In genomic region chr16:22162066-22162511, GRCm38 (mm10) we compare ENCODE assay signal across 8 mouse cellular contexts. TPM values are rescaled to one million over a fixed set of nuclear protein-coding genes. Genes with fewer than 3 reads are reported as not detected.
DNase-seq lines count a peak whose midpoint lies in the region; ATAC-seq and TF ChIP-seq lines count a peak whose summit lies in the region.

No protein-coding gene starts in this region.

- H3K36me3 ChIP-seq in forebrain, embryonic 11.5 days (ENCODE audit: control insufficient read depth, insufficient read depth, low read length), result no peaks in the 10 kb centered on the region
- no peaks in the 10 kb centered on the region for H3K36me3 ChIP-seq in limb, embryonic 11.5 days (ENCODE audit: control insufficient read depth, insufficient read depth, low read length)
- no peaks in the 10 kb centered on the region for H3K36me3 ChIP-seq in neural tube, embryonic 12.5 days

- intact Hi-C loops in left cerebral cortex, adult 2 months (cut with DNase I), result no loop called here
- intact Hi-C loops in left cerebral cortex, postnatal 25 days (cut with DNase I), result no loop called here

- peaks cover 4% of the 10 kb centered on the region; the same call in 1 of the 2 replicates for H3K4me1 ChIP-seq in forebrain, embryonic 11.5 days (replicated peaks; ENCODE audit: control insufficient read depth, insufficient read depth, low read length)
- 0 out of 2 replicates have a peak, but pooled peaks cover 2% of the 10 kb centered on the region for H3K4me1 ChIP-seq in limb, embryonic 11.5 days (ENCODE audit: control insufficient read depth, insufficient read depth, low read length)
- H3K4me1 ChIP-seq in neural tube, embryonic 12.5 days, result peaks cover 23% of the 10 kb centered on the region

- TF ChIP-seq CTCF in left cerebral cortex, adult 2 months (IDR thresholded peaks at IDR 0.05), result no peak

- peak overlapping the region; percentile 49 for H3K4me3 ChIP-seq in left cerebral cortex, adult 2 months
- peak overlapping the region; percentile 97 for H3K4me3 ChIP-seq in forebrain, embryonic 11.5 days (ENCODE audit: low read depth, low read length)
- peak overlapping the region; percentile 97 for H3K4me3 ChIP-seq in limb, embryonic 11.5 days (ENCODE audit: low read depth, low read length)
- H3K4me3 ChIP-seq in neural tube, embryonic 12.5 days, result peak overlapping the region; percentile 99

- H3K4me2 ChIP-seq in forebrain, embryonic 11.5 days (ENCODE audit: low read depth, low read length, severe bottlenecking), result peak overlapping the region; percentile 83
- peak overlapping the region; percentile 54 for H3K4me2 ChIP-seq in limb, embryonic 11.5 days (ENCODE audit: low read depth, severe bottlenecking)
- peak overlapping the region; percentile 91 for H3K4me2 ChIP-seq in neural tube, embryonic 12.5 days (replicated peaks)

- H3K27me3 ChIP-seq in forebrain, embryonic 11.5 days (ENCODE audit: control insufficient read depth, insufficient read depth, low read length), result no peaks in the 10 kb centered on the region
- H3K27me3 ChIP-seq in limb, embryonic 11.5 days (ENCODE audit: control insufficient read depth, insufficient read depth, low read length), result no peaks in the 10 kb centered on the region
- H3K27me3 ChIP-seq in neural tube, embryonic 12.5 days (replicated peaks), result no peaks in the 10 kb centered on the region

- WGBS in forebrain, embryonic 11.5 days, result 0% methylated on average over 19 of the region's 19 CpGs
- WGBS in limb, embryonic 11.5 days, result 0% methylated on average over 19 of the region's 19 CpGs
- WGBS in neural tube, embryonic 12.5 days, result under 1% methylated on average over 19 of the region's 19 CpGs

- H3K9ac ChIP-seq in forebrain, embryonic 11.5 days (ENCODE audit: low read length), result peak overlapping the region; percentile 99
- peak overlapping the region; percentile 93 for H3K9ac ChIP-seq in limb, embryonic 11.5 days (ENCODE audit: low read length)
- peak overlapping the region; percentile 93 for H3K9ac ChIP-seq in neural tube, embryonic 12.5 days

- peak; percentile 26 for ATAC-seq in forebrain, embryonic 11.5 days (replicated peaks; ENCODE audit: low FRiP score)
- ATAC-seq in limb, embryonic 11.5 days (ENCODE audit: insufficient number of reproducible peaks, low FRiP score, low TSS enrichment, low read depth), result no peak
- ATAC-seq in neural tube, embryonic 12.5 days (ENCODE audit: low FRiP score, low read depth), result peak; percentile 5

- DNase-seq in left cerebral cortex, adult 2 months (ENCODE audit: extremely low spot score in 1 of 2, low spot score in 2 of 2), result no peak
- no peak for DNase-seq in left cerebral cortex, adult 8-10 months (ENCODE audit: low spot score in 2 of 2)
- DNase-seq in adrenal gland, postnatal 36 days, result peak; percentile 13
- peak; percentile 76 for DNase-seq in forebrain, embryonic 11.5 days (ENCODE audit: low spot score)
- peak; percentile 74 for DNase-seq in limb, embryonic 11.5 days (ENCODE audit: low spot score)
- DNase-seq in cerebellum, adult 8-10 months, result no peak
- no peak for DNase-seq in left cerebral cortex, postnatal 25 days (ENCODE audit: low spot score in 2 of 2)

- no peak overlapping the region for H3K27ac ChIP-seq in left cerebral cortex, adult 2 months
- H3K27ac ChIP-seq in forebrain, embryonic 11.5 days (ENCODE audit: low read depth, low read length), result peak overlapping the region; percentile 88
- H3K27ac ChIP-seq in limb, embryonic 11.5 days (replicated peaks; ENCODE audit: low read depth, low read length), result peak overlapping the region; percentile 93
- peak overlapping the region; percentile 80 for H3K27ac ChIP-seq in neural tube, embryonic 12.5 days

- H3K9me3 ChIP-seq in forebrain, embryonic 11.5 days (ENCODE audit: control insufficient read depth, low read length), result no peaks in the 10 kb centered on the region
- H3K9me3 ChIP-seq in limb, embryonic 11.5 days (ENCODE audit: control insufficient read depth, low read length), result no peaks in the 10 kb centered on the region
- no peaks in the 10 kb centered on the region for H3K9me3 ChIP-seq in neural tube, embryonic 12.5 days

RNA-seq across cellular contexts. Expression of gene Igf2bp2, which starts 1.0 kb away (rescaled TPM):
- 1 to 10 TPM; 1.7 to 1.8 TPM for total RNA-seq in left cerebral cortex, adult 2 months (2021)
- 1 to 10 TPM in 1 of 4 experiments, under 1 TPM in 3; 0.70 to 1.9 (median 0.85) TPM for total RNA-seq in left cerebral cortex, adult 8-10 months (2022)
- total RNA-seq in adrenal gland, postnatal 36 days (2021), result 10 to 100 TPM in 1 of 2 experiments, 1 to 10 TPM in 1; 7.3 to 10.9 TPM
- 155 and 169 TPM in 2 replicates for polyA plus RNA-seq in forebrain, embryonic 11.5 days (2014; fragmentation: Nextera tagmentation; extraction: Ambion mirVana)
- polyA plus RNA-seq in limb, embryonic 11.5 days (2014; fragmentation: Nextera tagmentation; extraction: Ambion mirVana), result 190 and 206 TPM in 2 replicates
- 85.0 and 87.6 TPM in 2 replicates for polyA plus RNA-seq in neural tube, embryonic 12.5 days (2016; fragmentation: Nextera tagmentation; extraction: Ambion mirVana)
- 1 to 10 TPM; 1.9 to 2.0 TPM for total RNA-seq in left cerebral cortex, postnatal 25 days (2021)

Comparison
In these comparisons a context has a peak if more than half of its experiments do, and no peak if none do; other contexts are left out.
1. DNase-seq: peak in adrenal gland, postnatal 36 days (2 of 2), forebrain, embryonic 11.5 days (single experiment) and limb, embryonic 11.5 days (single experiment); none in left cerebral cortex, adult 2 months (0 of 2), left cerebral cortex, adult 8-10 months (0 of 2), cerebellum, adult 8-10 months (single experiment) and left cerebral cortex, postnatal 25 days (0 of 2).
2. H3K4me3 ChIP-seq: peak in every context shown above with its lines; median percentile 99 in neural tube, embryonic 12.5 days; 97 in forebrain, embryonic 11.5 days; 97 in limb, embryonic 11.5 days; 49 in left cerebral cortex, adult 2 months.
3. Peak in every context shown above with its lines, with median percentiles within 50 percentile points of each other: H3K4me2 ChIP-seq and H3K9ac ChIP-seq.